Mouse (Mus musculus) myocyte (in vitro differentiated cells): ENCODE data around the gene Hpca. TPM values are rescaled to one million over a fixed set of nuclear protein-coding genes. Genes with fewer than 3 reads are reported as not detected.
A peak's percentile ranks its signal among the peaks of the same experiment; 100 is the strongest.

Source experiments
- H3K27me3 ChIP-seq: one replicate; pipeline ENCODE4 v1.6.1; 2011; ENCODE audit not compliant: control insufficient read depth, insufficient read depth, insufficient read length
- H3K36me3 ChIP-seq: one replicate; pipeline ENCODE4 v1.6.1; 2011; ENCODE audit not compliant: control insufficient read depth, insufficient read depth
- H3K4me2 ChIP-seq: one replicate; pipeline ENCODE4 v1.6.1; 2011; ENCODE audit warnings: low read depth, control low read depth
- H3K4me3 ChIP-seq: one replicate; pipeline ENCODE4 v1.5.1; 2011; ENCODE audit warnings: mild to moderate bottlenecking, control low read depth, moderate library complexity
- H3K79me2 ChIP-seq: one replicate; pipeline ENCODE4 v1.6.1; 2011; ENCODE audit not compliant: control insufficient read depth, insufficient read depth
- H3ac ChIP-seq: one replicate; pipeline ENCODE4 v1.6.1; 2011; ENCODE audit not compliant: control insufficient read depth, insufficient read length
- CEBPB ChIP-seq: IDR thresholded peaks from 2 replicates; pipeline ENCODE4 v1.6.1; 2011; ENCODE audit warnings: mild to moderate bottlenecking, moderate library complexity; ENCODE audit not compliant: poor library complexity, insufficient read depth, severe bottlenecking
- E2F4 ChIP-seq: IDR thresholded peaks from one replicate; pipeline ENCODE4 v1.6.1; 2011; ENCODE audit warnings: mild to moderate bottlenecking, control low read depth, moderate library complexity; ENCODE audit not compliant: insufficient read depth
- MAX ChIP-seq: IDR thresholded peaks from one replicate; pipeline ENCODE4 v1.6.1; 2011; ENCODE audit warnings: low read depth, mild to moderate bottlenecking, control low read depth
- MYOD1 ChIP-seq, 3 experiments: IDR thresholded peaks; one replicate each; pipeline ENCODE4 v1.6.1; 2011; ENCODE audit warnings: control low read depth in 2 of 3, low read depth in 2 of 3, mild to moderate bottlenecking in 2 of 3, moderate library complexity in 1 of 3; ENCODE audit not compliant: insufficient read length in 2 of 3, control insufficient read depth in 1 of 3
- MYOG ChIP-seq, 3 experiments: IDR thresholded peaks; one replicate each; pipeline ENCODE4 v1.6.1; 2011; ENCODE audit warnings: control low read depth in 2 of 3, low read depth in 2 of 3, mild to moderate bottlenecking in 2 of 3; ENCODE audit not compliant: insufficient read length in 2 of 3, control insufficient read depth in 1 of 3, insufficient read depth in 1 of 3
- POLR2A ChIP-seq: IDR thresholded peaks from one replicate; pipeline ENCODE4 v1.6.1; 2011; ENCODE audit warnings: low read depth, mild to moderate bottlenecking, control low read depth, moderate library complexity; ENCODE audit not compliant: insufficient read length
- POLR2AphosphoS2 ChIP-seq: IDR thresholded peaks from one replicate; pipeline ENCODE4 v1.6.1; 2011; ENCODE audit warnings: low read depth, control low read depth; ENCODE audit not compliant: insufficient read length
- REST ChIP-seq: IDR thresholded peaks from one replicate; pipeline ENCODE4 v1.6.1; 2011; ENCODE audit warnings: mild to moderate bottlenecking, control low read depth, moderate library complexity; ENCODE audit not compliant: insufficient read depth, insufficient read length
- SRF ChIP-seq: IDR thresholded peaks from one replicate; pipeline ENCODE4 v1.6.1; 2011; ENCODE audit warnings: low read depth; ENCODE audit not compliant: control insufficient read depth, insufficient read length
- TCF12 ChIP-seq: IDR thresholded peaks from one replicate; pipeline ENCODE4 v1.6.1; 2011; ENCODE audit warnings: mild to moderate bottlenecking, control low read depth; ENCODE audit not compliant: poor library complexity, insufficient read depth, severe bottlenecking
- TCF3 ChIP-seq: IDR thresholded peaks from one replicate; pipeline ENCODE4 v1.6.1; 2011; ENCODE audit warnings: low read depth, control low read depth; ENCODE audit not compliant: insufficient read length
- USF1 ChIP-seq: IDR thresholded peaks from one replicate; pipeline ENCODE4 v1.6.1; 2011; ENCODE audit warnings: low read depth, mild to moderate bottlenecking, control low read depth, moderate library complexity
- polyA plus RNA-seq: library from polyadenylated mRNA; unstranded; fragments of >200 nt; fragmentation: generic; extraction: Trizol; gene quantifications from one replicate; pipeline ENCODE4 v1.2.1, GENCODE M21; 2012; ENCODE audit warnings: missing spikeins

The Hpca gene
- polyA plus RNA-seq, 1 experiment = 0.12 TPM

GRCm38 (mm10) chr4:129117720-129118510, 3.9 kb downstream of the Hpca start:
- no peak overlapping the region for H3ac ChIP-seq
- no peaks in the 10 kb centered on the region for H3K79me2 ChIP-seq
- no peaks in the 10 kb centered on the region for H3K36me3 ChIP-seq
- no peak overlapping the region for H3K4me3 ChIP-seq
- H3K4me2 ChIP-seq = no peak overlapping the region
- peaks cover 64% of the 10 kb centered on the region for H3K27me3 ChIP-seq
- TF ChIP-seq TCF3 (no peak), CEBPB (no peak), MYOG (IDR thresholded peaks at IDR 0.05; ENCODE audit: control insufficient read depth in 1 of 3, insufficient read depth in 1 of 3, insufficient read length in 2 of 3, low read depth in 2 of 3) (no peak)

- Histone ChIP-seq H3K27me3 (peaks cover 51% of the 10 kb centered on the region), H3K79me2 (no peaks in the 10 kb centered on the region), H3K4me3 (no peak overlapping the region), H3ac (no peak overlapping the region), H3K36me3 (no peaks in the 10 kb centered on the region), H3K4me2 (no peak overlapping the region)
- TF ChIP-seq USF1 (no peak), E2F4 (no peak), MAX (no peak), SRF (no peak), MYOG (IDR thresholded peaks at IDR 0.05; ENCODE audit: control insufficient read depth in 1 of 3, insufficient read depth in 1 of 3, insufficient read length in 2 of 3, low read depth in 2 of 3) (no peak), CEBPB (no peak), POLR2AphosphoS2 (no peak), POLR2A (no peak), MYOD1 (IDR thresholded peaks at IDR 0.05; ENCODE audit: control insufficient read depth in 1 of 3, insufficient read length in 2 of 3, low read depth in 2 of 3) (no peak), TCF3 (no peak), REST (no peak), TCF12 (no peak)
Observed at GRCm38 (mm10) chr4:129116703-129117102, 5.1 kb downstream of the Hpca start.

GRCm38 (mm10) chr4:129113083-129113988, 8.5 kb downstream of the Hpca start:
- TF ChIP-seq POLR2A = no peak
- TF ChIP-seq SRF = no peak
- no peak for TF ChIP-seq USF1
- TF ChIP-seq MYOD1 (IDR thresholded peaks at IDR 0.05; ENCODE audit: control insufficient read depth in 1 of 3, insufficient read length in 2 of 3, low read depth in 2 of 3) = peak in 2 of 3 experiments; percentile 89 to 93
- TF ChIP-seq POLR2AphosphoS2 = no peak
- peak in 2 of 3 experiments; percentile 92 to 95 for TF ChIP-seq MYOG (IDR thresholded peaks at IDR 0.05; ENCODE audit: control insufficient read depth in 1 of 3, insufficient read depth in 1 of 3, insufficient read length in 2 of 3, low read depth in 2 of 3)
- Histone ChIP-seq H3K36me3 (no peaks in the 10 kb centered on the region), H3K27me3 (peaks cover 22% of the 10 kb centered on the region), H3ac (no peak overlapping the region), H3K4me3 (no peak overlapping the region), H3K4me2 (no peak overlapping the region), H3K79me2 (no peaks in the 10 kb centered on the region)

GRCm38 (mm10) chr4:129112231-129112630, 9.6 kb downstream of the Hpca start:
- H3ac ChIP-seq = no peak overlapping the region
- no peak for TF ChIP-seq USF1
- no peak for TF ChIP-seq POLR2A
- no peak for TF ChIP-seq E2F4
- no peak for TF ChIP-seq SRF
- TF ChIP-seq TCF3 = no peak
- no peak for TF ChIP-seq MYOG (IDR thresholded peaks at IDR 0.05; ENCODE audit: control insufficient read depth in 1 of 3, insufficient read depth in 1 of 3, insufficient read length in 2 of 3, low read depth in 2 of 3)
- TF ChIP-seq MYOD1 (IDR thresholded peaks at IDR 0.05; ENCODE audit: control insufficient read depth in 1 of 3, insufficient read length in 2 of 3, low read depth in 2 of 3) = no peak
- no peak for TF ChIP-seq MAX
- TF ChIP-seq TCF12 = no peak
- TF ChIP-seq POLR2AphosphoS2 = no peak
- no peak for TF ChIP-seq CEBPB
- TF ChIP-seq REST = no peak
- H3K27me3 ChIP-seq = peaks cover 17% of the 10 kb centered on the region
- H3K36me3 ChIP-seq = no peaks in the 10 kb centered on the region
- no peaks in the 10 kb centered on the region for H3K79me2 ChIP-seq
- no peak overlapping the region for H3K4me3 ChIP-seq
- no peak overlapping the region for H3K4me2 ChIP-seq
